Mouse (Mus musculus) spleen, adult 18-20 months (tissue): ENCODE data around the gene Camk1d.
"Not testable (repeated sequence)": the region's sequence is repeated elsewhere in the genome, so short reads cannot be mapped to it uniquely, and the experiment has no call there.

Experiments used
- DNase-seq, 2 experiments: peaks; one replicate each; pipeline ENCODE4 v3.0.0; 2022; ENCODE audit warnings: mixed read lengths in 2 of 2

Camk1d gene

GRCm38 (mm10) chr2:5314530-5315166, 399.7 kb downstream of the Camk1d start:
- no peak for DNase-seq

DNA sequence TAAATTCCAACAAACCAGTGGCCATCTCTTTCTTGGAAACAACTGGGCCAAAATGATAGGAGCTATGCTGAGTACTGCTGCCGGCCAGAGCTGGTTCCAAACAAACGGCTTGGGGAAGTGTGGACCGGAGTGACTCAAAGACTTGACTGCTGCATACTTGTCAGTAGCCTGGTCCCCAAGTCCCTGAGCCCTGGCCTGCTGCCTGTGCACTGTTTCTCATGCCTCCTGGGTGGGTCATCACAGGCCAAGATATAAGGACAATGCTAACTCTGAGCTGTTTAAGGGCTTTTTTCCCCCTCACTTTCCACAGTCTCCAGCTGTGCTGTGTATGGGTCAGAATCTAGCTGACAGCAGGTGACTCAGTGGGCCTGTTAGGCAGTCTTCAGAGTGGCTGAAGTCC, 409.2 kb downstream of the Camk1d start:
- no peak for DNase-seq

GRCm38 (mm10) chr2:5304451-5304850, 409.9 kb downstream of the Camk1d start:
- no peak for DNase-seq

GRCm38 (mm10) chr2:5301286-5301685, 413.0 kb downstream of the Camk1d start:
- DNase-seq: no peak

GRCm38 (mm10) chr2:5298071-5298470, 416.2 kb downstream of the Camk1d start:
- no peak for DNase-seq

GRCm38 (mm10) chr2:5296749-5297545, 417.4 kb downstream of the Camk1d start:
- no peak for DNase-seq

DNA sequence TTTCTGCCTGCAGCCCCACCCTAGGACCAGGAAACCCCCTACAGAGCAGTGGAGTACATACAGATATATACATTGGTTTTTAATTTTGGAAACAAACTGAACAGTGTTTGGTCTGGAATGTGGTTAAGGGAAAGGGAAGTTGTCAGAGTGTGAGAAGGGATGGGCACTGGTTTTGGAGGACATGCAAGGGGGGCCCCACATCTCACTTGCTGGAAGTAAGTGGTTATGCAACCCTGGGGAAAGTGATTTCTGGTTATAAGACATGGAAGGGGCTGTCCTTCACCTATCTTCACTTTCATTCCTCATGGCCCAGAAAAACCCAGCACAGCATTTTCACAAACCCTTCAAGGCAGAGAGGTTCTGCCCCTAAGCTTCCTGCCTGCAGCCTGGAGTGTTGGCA, 419.2 kb downstream of the Camk1d start:
- DNase-seq: no peak

DNA sequence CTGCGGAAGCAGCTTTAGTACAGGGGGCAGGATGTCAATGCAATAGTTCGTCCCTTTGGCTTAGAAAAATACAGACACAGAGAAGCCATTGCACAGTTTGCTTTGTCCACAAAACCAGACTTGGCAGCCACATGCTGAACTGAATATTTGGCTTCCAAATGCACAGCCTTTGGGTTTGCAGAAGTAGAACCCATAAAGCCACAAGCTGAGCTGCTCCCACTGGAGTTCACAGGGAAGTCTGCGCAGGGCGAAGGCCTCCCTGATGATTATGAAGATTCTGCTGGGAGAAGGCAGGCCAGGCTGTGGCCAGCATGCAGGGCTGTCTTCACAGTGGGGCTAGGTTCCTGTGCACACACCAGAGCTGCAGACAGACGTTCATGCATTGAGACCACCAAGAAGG, 419.9 kb downstream of the Camk1d start:
- DNase-seq: no peak

- no peak for DNase-seq
Observed at GRCm38 (mm10) chr2:5288593-5288992, 425.7 kb downstream of the Camk1d start.

DNA sequence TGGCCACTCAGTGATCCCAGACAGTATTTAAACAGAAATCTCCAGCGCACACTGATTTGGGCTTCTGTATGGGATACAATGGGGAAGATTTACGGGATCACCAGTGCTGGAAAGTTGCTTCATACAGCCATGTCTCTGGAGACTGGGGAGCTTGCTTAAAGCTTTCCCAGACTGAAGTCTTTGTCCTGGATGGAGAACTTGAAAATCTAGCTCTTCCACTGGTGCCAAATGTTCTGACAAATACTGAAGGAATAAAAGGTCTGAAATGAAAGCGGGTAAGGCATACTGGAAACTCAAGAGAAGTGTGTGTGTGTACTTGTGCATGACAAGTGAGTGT, 427.3 kb downstream of the Camk1d start:
- no peak for DNase-seq

- DNase-seq: no peak
Observed at GRCm38 (mm10) chr2:5286189-5287043, 427.9 kb downstream of the Camk1d start.

- DNase-seq: no peak
Observed at GRCm38 (mm10) chr2:5284351-5284750, 430.0 kb downstream of the Camk1d start.

DNA sequence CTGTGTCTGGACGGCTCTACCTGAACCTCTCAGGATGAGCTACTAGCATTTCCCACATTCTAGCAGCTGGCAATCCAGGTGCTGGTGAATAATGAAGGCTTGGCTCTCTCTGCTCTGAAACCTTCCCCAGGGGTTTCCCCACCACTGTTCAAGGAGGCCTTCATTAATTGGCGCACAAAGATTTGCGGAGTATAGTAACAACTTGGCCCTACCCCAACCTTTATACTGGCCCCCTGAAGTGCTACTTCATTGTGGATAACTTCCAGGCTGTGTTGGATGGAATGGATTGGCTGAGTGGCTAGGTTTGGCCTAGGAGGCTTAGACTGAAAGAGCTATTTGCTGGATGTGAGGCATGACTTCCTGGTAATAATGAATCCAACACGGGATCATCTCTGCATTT, 431.7 kb downstream of the Camk1d start:
- no peak for DNase-seq

DNA sequence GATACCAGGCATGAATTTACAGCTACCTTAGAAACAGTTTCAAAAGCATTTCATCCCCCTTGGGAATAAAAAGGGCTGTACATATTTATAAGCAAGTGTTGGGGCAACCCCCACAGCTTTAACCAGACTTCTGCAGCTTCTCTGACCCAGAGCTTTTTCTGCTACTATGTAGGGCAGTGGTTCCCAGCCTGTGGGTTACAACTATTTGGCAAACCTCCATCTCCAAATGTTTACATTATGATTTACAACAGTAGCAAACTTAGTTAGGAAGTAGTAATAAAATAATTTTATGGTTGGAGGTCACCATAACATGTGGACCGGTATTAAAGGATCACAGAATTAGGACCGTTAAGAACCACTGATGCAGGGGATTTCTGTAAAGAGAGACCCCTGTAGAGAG, 446.3 kb downstream of the Camk1d start:
- no peak for DNase-seq

- no peak for DNase-seq
Observed at GRCm38 (mm10) chr2:5262279-5262678, 452.0 kb downstream of the Camk1d start.

GRCm38 (mm10) chr2:5258250-5258649, 456.1 kb downstream of the Camk1d start:
- no peak for DNase-seq

GRCm38 (mm10) chr2:5249969-5250368, 464.3 kb downstream of the Camk1d start:
- no peak for DNase-seq

DNA sequence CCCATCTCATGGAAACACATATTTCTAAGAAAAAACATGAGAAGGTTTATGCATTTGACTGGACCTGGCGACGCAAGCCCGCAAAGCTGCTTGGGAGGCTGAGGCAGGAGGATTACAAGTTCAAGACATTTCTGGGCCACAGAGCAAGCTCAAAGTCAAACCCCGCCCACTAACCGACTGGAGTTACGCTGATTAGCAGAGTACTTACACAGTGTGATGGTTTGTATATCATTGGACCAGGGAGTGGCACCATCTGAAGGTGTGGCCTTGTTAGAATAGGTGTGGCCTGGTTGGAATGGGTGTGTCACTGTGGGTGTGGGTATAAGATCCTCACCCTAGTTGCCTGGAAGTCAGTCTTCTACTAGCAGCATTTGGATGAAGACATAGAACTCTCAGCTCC, 465.1 kb downstream of the Camk1d start:
- DNase-seq: not testable (repeated sequence)
